Mouse (Mus musculus) right cerebral cortex, postnatal 14 days (tissue): ENCODE results near the gene Btnl2.
A peak's percentile ranks its signal among the peaks of the same experiment; 100 is the strongest.
"Not testable (repeated sequence)": the region's sequence is repeated elsewhere in the genome, so short reads cannot be mapped to it uniquely, and the experiment has no call there.

Experiments
- DNase-seq: peaks from one replicate; pipeline ENCODE4 v3.0.0; 2022

The Btnl2 gene

GRCm38 (mm10) chr17:34354539-34354938 is at the start of gene Btnl2:
TSS of gene Btnl2 (plus strand) at chr17:34354822.
- no peak for DNase-seq

DNA sequence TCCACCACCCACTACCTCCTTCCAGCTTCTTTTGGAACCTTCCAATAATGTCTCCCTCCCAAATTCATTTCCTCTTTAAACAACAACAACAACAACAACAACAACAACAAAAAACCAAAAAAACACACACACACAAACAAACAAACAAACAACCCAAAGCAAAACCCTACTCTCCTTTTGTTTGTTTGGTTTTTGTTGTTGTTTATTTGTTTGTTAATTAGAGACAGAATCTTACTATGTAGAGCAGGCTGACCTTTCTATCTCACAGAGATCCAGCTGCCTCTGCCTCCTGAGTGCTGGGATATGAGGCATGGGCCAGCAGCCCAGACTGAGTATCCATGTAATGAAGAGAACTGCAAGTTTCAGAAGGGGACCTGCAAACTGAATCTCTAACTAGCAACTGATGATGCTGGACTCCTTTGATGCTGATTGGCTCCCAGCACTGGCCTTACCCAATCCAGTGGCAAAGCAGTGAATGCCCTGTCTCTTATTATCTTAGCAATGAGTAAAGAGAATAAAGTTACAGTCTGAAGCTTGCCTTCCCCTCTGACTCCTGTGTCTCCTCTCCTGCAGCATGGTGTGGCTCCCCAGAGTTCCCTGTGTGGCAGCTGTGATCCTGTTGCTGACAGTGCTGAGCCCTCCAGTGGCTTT is 49.1 kb upstream of the Btnl2 start, which contains the start of gene H2-Eb1:
H2-Eb1 (plus strand) TSS at position 488 of the 651 bp plus-strand sequence.
- DNase-seq, result peak; percentile 77

- no peak for DNase-seq
These were observed 48.2 kb upstream of the Btnl2 start for GRCm38 (mm10) chr17:34306407-34306806.

DNA sequence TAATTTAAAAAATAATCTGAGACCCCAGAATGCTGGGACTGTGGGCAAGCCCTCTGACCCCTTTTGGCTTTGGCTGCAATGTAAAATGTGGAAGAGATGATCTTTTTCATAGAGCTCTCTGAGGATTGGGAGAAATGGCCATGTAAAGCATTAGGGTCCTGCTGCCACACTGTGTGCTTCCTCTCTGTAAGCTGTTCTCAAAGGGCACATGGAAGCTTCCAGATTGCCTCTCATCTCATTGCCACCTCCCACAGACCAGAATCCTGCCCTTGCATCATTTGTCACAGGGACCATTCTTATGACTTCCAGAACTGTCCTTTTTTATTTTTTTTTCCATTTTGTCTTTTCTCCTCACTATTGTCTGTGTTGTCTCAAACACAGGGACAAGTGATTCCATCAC is 47.4 kb upstream of the Btnl2 start:
- no peak for DNase-seq

DNA sequence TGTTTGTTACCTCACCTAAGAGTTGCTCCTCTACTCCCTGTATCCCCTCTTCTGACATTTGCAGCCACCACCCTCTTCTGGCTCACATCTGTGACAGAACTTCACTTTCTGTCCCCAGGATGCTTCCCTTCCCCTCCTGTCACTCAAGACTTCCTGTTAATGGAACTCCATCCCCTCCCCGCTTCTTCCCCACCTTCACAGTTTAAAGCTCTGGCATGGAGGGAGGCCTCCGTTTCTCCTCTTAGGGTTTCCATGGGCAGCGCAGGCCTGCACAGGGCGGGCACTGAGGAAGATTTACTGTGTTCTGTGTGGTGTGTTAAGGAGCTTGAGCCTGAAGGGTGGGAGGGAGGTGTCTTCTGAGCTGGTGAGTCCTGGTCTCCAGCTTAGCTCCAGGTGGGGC is 46.5 kb upstream of the Btnl2 start:
- DNase-seq, result no peak

- no peak for DNase-seq
These were observed 45.4 kb upstream of the Btnl2 start for GRCm38 (mm10) chr17:34309225-34309624.

DNA sequence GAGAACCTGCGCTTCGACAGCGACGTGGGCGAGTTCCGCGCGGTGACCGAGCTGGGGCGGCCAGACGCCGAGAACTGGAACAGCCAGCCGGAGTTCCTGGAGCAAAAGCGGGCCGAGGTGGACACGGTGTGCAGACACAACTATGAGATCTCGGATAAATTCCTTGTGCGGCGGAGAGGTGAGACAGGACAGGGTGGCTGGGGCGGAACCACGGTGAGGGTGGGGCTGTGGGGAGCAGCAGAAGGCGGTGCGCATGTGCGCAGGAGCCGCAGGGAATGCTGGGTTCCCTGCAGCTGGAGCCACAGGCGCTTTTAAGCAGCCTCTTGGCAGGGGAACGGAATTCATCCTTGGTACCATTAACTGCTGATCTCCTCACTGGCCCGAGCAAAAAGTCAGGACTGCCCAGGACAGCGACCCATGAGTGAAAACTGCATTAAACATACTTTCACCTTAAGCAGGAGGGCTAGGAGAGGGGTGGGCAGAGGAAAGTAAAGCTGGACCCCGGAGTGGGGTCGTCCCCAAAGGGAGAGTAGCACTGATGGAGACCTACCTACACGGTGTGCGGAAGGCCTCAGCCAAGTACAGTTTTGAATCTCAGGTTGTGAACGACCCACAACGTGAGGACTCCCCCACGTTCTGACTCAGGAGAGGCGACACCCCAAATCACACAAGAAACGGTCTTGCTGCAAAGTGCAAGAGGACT is 44.8 kb upstream of the Btnl2 start:
- DNase-seq, result peak; percentile 70

GRCm38 (mm10) chr17:34310526-34310925 is 44.1 kb upstream of the Btnl2 start:
- DNase-seq, result not testable (repeated sequence)

- no peak for DNase-seq
These were observed 42.4 kb upstream of the Btnl2 start for GRCm38 (mm10) chr17:34312185-34312584.

- DNase-seq, result peak; percentile 75
These were observed 41.2 kb upstream of the Btnl2 start for GRCm38 (mm10) chr17:34313393-34313792.

GRCm38 (mm10) chr17:34314286-34314685 is 40.3 kb upstream of the Btnl2 start:
- no peak for DNase-seq

DNA sequence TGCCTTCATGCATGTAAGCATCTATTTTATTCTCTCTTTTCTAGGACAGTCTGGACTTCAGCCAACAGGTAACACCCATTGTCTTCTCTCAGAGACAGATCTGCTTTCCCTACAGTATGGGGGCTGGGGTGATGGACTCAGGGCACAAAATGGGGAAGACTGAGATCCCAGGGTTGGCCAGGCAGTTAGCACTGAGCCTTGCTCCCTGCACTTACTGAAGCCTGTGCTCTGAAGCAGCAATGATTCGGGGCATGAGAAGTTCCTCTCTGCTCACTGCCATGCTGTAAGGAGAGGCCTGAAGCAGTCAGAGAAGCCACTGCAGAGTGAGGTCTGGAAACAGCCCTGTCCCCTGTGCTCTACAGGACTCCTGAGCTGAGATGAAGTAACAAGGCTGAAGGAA is 39.1 kb upstream of the Btnl2 start:
- DNase-seq, result no peak

DNA sequence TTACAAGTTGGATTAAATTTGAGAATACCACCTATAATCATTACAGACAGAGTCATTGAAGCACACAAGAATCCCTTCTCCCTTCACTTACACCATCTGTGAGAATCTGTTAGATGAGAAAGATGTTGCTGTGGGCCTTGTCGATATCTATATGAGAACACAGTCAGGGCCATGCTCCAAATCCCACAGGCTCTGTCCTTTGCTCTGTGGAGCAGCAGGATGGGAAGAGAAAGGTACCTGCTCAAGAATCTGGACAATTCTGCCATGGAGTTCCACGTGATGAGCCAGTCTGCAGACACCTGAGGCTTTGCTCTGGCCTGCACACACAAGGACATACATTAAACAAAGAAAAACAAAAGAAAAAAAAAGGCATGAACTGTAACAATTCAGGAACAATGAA is 37.9 kb upstream of the Btnl2 start:
- no peak for DNase-seq

- no peak for DNase-seq
These were observed 37.3 kb upstream of the Btnl2 start for GRCm38 (mm10) chr17:34317275-34317674.

DNA sequence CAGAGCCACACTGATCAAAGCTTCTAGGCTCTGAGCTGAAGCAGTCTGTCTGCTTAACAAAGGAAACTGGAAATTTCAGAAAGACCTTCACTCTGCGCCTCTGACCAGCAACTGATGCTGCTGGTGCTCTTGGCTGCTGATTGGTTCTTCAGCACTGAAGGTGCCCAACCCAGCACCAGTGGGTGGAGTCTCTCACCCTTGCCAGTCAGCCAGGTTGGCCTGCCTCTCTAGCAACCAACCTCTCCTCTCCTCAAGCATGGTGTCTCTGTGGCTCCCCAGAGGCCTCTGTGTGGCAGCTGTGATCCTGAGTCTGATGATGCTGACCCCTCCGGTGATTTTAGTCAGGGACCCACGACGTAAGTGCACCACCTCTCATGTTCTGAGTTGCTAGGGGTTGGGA is 29.2 kb upstream of the Btnl2 start, which contains the start of gene H2-Eb2:
H2-Eb2 (plus strand) TSS at position 230 of the 400 bp plus-strand sequence.
- DNase-seq, result no peak

DNA sequence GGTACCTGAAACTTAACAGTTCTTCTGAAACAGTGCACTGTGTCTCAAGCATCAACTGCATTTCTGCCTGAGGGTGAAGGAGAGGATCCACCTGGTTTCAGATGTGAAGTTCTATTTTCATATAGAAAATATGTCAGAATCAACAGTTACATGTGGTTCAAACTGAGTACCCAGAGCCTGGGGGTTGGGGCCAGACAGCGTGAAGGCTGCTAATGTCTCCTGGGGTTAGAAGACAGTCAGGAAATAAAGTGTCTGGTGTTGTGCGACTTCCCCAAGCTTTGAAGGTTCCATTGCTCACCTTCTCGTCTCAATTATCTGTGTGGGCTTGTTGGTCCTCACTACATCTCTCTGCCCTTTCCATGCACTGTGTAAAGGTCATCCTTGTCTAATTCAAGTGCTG is 28.2 kb upstream of the Btnl2 start:
- no peak for DNase-seq

- no peak for DNase-seq
These were observed 24.8 kb upstream of the Btnl2 start for GRCm38 (mm10) chr17:34329807-34330206.

DNA sequence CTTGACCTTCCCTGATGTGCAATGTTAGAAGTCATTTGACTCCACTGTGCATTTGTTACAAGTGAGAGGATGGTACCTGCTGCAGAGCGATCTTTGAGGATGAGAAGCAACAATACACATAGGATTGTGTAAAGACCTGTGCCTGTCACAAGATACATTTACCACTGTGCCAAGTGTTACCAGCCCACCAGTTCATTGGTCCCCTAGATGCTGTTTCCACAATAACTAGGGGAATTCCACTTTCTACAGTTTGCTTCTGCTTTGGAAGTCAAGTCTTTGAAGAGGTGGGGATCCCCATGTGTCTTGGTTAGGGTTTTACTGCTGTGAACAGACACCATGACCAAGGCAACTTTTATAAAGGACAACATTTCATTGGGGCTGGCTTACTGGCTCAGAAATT is 23.4 kb upstream of the Btnl2 start:
- no peak for DNase-seq

DNA sequence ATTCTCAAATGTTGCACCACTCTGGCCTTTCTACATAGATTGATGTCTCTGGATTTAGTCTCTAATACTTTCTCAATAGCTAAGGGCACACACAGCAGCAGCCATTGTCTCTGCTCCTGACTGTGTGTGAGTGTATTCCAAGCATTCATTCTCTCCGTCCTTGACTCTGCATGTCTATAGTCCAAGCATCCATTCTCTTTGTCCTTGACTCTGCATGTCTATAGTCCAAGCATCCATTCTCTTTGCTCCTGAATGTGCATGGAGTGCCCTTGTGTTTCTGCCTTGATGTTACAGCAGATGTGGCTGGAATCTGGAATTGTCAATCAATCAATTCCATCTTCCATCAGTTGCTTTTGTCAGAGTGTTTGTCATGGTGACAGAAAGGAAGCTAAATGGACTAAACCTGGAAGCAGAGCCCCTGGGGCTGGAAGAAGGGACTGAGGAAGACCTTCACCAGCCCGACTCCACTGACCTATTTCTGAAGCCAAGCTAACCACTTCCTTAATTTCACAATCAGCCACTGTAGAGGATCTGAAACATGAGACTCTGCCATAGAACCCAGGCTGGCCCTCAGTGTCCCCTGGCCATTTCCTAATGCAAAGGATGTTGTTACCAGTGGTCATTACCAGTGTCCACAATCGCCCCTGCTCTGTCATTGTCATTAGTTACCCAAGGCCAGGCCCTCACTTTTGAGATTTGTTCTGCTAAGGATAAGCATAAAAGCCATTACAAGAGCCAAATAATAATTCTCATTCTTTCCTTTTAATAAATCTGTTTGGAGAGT is 13.8 kb upstream of the Btnl2 start:
- DNase-seq, result no peak

- no peak for DNase-seq
These were observed 9.7 kb upstream of the Btnl2 start for GRCm38 (mm10) chr17:34344882-34345281.

- DNase-seq, result no peak
These were observed 9.1 kb upstream of the Btnl2 start for GRCm38 (mm10) chr17:34345486-34345885.

- DNase-seq, result no peak
These were observed 8.6 kb upstream of the Btnl2 start for GRCm38 (mm10) chr17:34346041-34346440.

- peak; percentile 33 for DNase-seq
These were observed 6.9 kb upstream of the Btnl2 start for GRCm38 (mm10) chr17:34347606-34348308.
